Mouse (Mus musculus): ENCODE results near the gene Fsd2.

Fsd2 gene

GRCm38 (mm10) chr7:81573397-81573796, 6.7 kb upstream of the Fsd2 start:
- in situ Hi-C loops (cut with MboI; ENCODE audit: unreplicated experiment in 2 of 2) = loop anchor here in 1 of 2 experiments (5.0 to 25.0 kb wide), 2 partner anchors 46 to 411 kb away; no protein-coding TSS in a partner anchor

- in situ Hi-C loops (cut with MboI; ENCODE audit: unreplicated experiment in 2 of 2) = loop anchor here in 1 of 2 experiments (5.0 to 25.0 kb wide), 2 partner anchors 45 to 410 kb away; no protein-coding TSS in a partner anchor
These were observed 6.0 kb upstream of the Fsd2 start for GRCm38 (mm10) chr7:81572610-81573268.

- in situ Hi-C loops (cut with MboI; ENCODE audit: unreplicated experiment in 2 of 2) = loop anchor here in 1 of 2 experiments (5.0 to 25.0 kb wide), 2 partner anchors 45 to 410 kb away; no protein-coding TSS in a partner anchor
These were observed 5.2 kb upstream of the Fsd2 start for GRCm38 (mm10) chr7:81571941-81572441.

- in situ Hi-C loops (cut with MboI; ENCODE audit: unreplicated experiment in 2 of 2) = loop anchor here in 1 of 2 experiments (5.0 to 25.0 kb wide), 2 partner anchors 44 to 409 kb away; no protein-coding TSS in a partner anchor
These were observed 4.6 kb upstream of the Fsd2 start, which contains the start of gene Whamm for GRCm38 (mm10) chr7:81571108-81571940. Whamm (plus strand) TSS chr7:81571266.

- in situ Hi-C loops (cut with MboI; ENCODE audit: unreplicated experiment in 2 of 2) = loop anchor here in 1 of 2 experiments (5.0 to 25.0 kb wide), 2 partner anchors 43 to 408 kb away; no protein-coding TSS in a partner anchor
These were observed 4.0 kb upstream of the Fsd2 start for GRCm38 (mm10) chr7:81570752-81571107.

GRCm38 (mm10) chr7:81570271-81570670, 3.5 kb upstream of the Fsd2 start:
- in situ Hi-C loops (cut with MboI; ENCODE audit: unreplicated experiment in 2 of 2) = loop anchor here in 1 of 2 experiments (5.0 to 25.0 kb wide), 2 partner anchors 43 to 408 kb away; no protein-coding TSS in a partner anchor

- in situ Hi-C loops (cut with MboI; ENCODE audit: unreplicated experiment in 2 of 2) = loop anchor here in 1 of 2 experiments (5.0 to 25.0 kb wide), 2 partner anchors 43 to 408 kb away; no protein-coding TSS in a partner anchor
These were observed 3.1 kb upstream of the Fsd2 start for GRCm38 (mm10) chr7:81569851-81570250.

GRCm38 (mm10) chr7:81567396-81567795, 652 bp upstream of the Fsd2 start:
- in situ Hi-C loops (cut with MboI; ENCODE audit: unreplicated experiment in 2 of 2) = loop anchor here in 1 of 2 experiments (25.0 kb wide), 1 partner anchor 405 kb away; no protein-coding TSS in a partner anchor

GRCm38 (mm10) chr7:81566332-81566731, 412 bp downstream of the Fsd2 start:
- in situ Hi-C loops (cut with MboI; ENCODE audit: unreplicated experiment in 2 of 2) = loop anchor here in 1 of 2 experiments (25.0 kb wide), 1 partner anchor 404 kb away; no protein-coding TSS in a partner anchor

GRCm38 (mm10) chr7:81565381-81566055, 1.2 kb downstream of the Fsd2 start:
- in situ Hi-C loops (cut with MboI; ENCODE audit: unreplicated experiment in 2 of 2) = loop anchor here in 1 of 2 experiments (25.0 kb wide), 1 partner anchor 403 kb away; no protein-coding TSS in a partner anchor

GRCm38 (mm10) chr7:81564766-81565165, 2.0 kb downstream of the Fsd2 start:
- in situ Hi-C loops (cut with MboI; ENCODE audit: unreplicated experiment in 2 of 2) = loop anchor here in 1 of 2 experiments (25.0 kb wide), 1 partner anchor 402 kb away; no protein-coding TSS in a partner anchor

- in situ Hi-C loops (cut with MboI; ENCODE audit: unreplicated experiment in 2 of 2) = loop anchor here in 1 of 2 experiments (25.0 kb wide), 1 partner anchor 401 kb away; no protein-coding TSS in a partner anchor
These were observed 3.2 kb downstream of the Fsd2 start for GRCm38 (mm10) chr7:81563506-81564015.

- in situ Hi-C loops (cut with MboI; ENCODE audit: unreplicated experiment in 2 of 2) = loop anchor here in 1 of 2 experiments (25.0 kb wide), 1 partner anchor 399 kb away; no protein-coding TSS in a partner anchor
These were observed 5.5 kb downstream of the Fsd2 start for GRCm38 (mm10) chr7:81561211-81561610.

GRCm38 (mm10) chr7:81560101-81561049, 6.4 kb downstream of the Fsd2 start:
- in situ Hi-C loops (cut with MboI; ENCODE audit: unreplicated experiment in 2 of 2) = loop anchor here in 1 of 2 experiments (25.0 kb wide), 1 partner anchor 398 kb away; no protein-coding TSS in a partner anchor

GRCm38 (mm10) chr7:81559231-81559980, 7.3 kb downstream of the Fsd2 start:
- in situ Hi-C loops (cut with MboI; ENCODE audit: unreplicated experiment in 2 of 2) = loop anchor here (5.0 to 25.0 kb wide), 3 partner anchors 397 to 713 kb away; no protein-coding TSS in a partner anchor

GRCm38 (mm10) chr7:81557985-81558360, 8.8 kb downstream of the Fsd2 start:
- in situ Hi-C loops (cut with MboI; ENCODE audit: unreplicated experiment in 2 of 2) = loop anchor here (5.0 to 25.0 kb wide), 3 partner anchors 396 to 714 kb away; no protein-coding TSS in a partner anchor

- in situ Hi-C loops (cut with MboI; ENCODE audit: unreplicated experiment in 2 of 2) = loop anchor here (5.0 to 25.0 kb wide), 3 partner anchors 395 to 715 kb away; no protein-coding TSS in a partner anchor
These were observed 9.3 kb downstream of the Fsd2 start for GRCm38 (mm10) chr7:81557252-81557984.
